Mouse (Mus musculus) lung, postnatal 10 days (tissue): Measurements from ENCODE around the gene Lifr.

Experiments used
- DNase-seq: peaks from one replicate; pipeline ENCODE4 v3.0.0; 2021

The Lifr gene

GRCm38 (mm10) chr15:7206110-7206509, 115.7 kb downstream of the Lifr start:
- no peak for DNase-seq

DNA sequence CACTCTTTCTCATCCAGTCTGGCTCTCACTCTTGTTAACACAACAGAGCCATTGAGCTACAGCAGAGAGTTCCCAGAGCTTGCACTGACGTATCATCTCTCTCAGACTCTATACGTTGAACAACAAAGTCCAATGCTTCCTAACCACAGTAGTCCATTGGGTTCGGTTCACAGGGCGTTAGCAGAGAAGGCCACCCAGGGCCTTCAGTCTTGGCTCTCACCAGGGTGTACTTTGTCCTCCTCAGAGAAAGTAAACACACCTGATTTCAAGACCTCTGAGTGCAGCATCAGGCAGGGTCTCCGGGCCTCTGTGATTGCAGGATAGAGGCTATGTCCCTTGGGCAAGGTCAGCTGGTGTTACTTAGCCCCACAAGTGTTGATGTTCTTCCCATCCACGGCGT, 116.9 kb downstream of the Lifr start:
- no peak for DNase-seq

- DNase-seq = no peak
Measured at GRCm38 (mm10) chr15:7208180-7208579, 117.8 kb downstream of the Lifr start.

- peak; percentile 80 for DNase-seq
Measured at GRCm38 (mm10) chr15:7213683-7214082, 123.3 kb downstream of the Lifr start.

GRCm38 (mm10) chr15:7215845-7216244, 125.4 kb downstream of the Lifr start:
- no peak for DNase-seq

- no peak for DNase-seq
Measured at GRCm38 (mm10) chr15:7216581-7217272, 126.3 kb downstream of the Lifr start.

DNA sequence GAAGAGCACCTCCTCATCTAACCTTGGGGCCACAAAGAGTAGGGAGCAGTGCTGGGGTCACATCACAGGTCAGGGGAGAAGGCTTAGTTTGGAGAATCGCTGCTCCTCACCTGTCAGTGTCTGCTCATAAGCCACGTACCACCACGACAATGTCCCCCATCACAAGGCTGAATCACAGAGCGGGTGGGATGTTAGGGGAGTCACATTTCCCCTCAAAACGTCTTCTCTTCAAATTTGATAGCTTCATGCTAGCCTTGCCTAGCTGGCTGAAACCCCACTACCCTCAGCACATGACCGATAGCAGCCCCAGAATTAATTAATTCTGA, 126.8 kb downstream of the Lifr start:
- no peak for DNase-seq

DNA sequence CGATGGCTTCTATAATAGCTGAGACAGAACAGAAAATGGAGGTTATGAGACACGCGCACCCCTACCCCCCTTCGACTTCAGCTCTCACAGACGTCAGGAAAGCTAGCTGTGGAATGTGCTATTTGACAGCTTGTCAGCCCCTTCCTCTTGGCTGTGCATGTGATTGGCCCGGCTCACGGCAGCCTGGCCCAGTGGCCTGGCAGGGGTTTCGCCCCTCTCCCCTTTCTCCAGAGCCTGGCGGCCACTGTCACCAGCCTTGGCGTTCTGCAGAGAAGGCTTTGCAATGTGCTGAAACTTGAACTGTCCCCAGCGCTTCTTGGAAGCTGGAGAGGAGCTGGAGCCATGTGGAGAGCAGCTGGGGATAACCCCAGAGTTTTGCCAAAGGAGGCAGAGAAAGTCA, 132.4 kb downstream of the Lifr start:
- DNase-seq = peak; percentile 82

DNA sequence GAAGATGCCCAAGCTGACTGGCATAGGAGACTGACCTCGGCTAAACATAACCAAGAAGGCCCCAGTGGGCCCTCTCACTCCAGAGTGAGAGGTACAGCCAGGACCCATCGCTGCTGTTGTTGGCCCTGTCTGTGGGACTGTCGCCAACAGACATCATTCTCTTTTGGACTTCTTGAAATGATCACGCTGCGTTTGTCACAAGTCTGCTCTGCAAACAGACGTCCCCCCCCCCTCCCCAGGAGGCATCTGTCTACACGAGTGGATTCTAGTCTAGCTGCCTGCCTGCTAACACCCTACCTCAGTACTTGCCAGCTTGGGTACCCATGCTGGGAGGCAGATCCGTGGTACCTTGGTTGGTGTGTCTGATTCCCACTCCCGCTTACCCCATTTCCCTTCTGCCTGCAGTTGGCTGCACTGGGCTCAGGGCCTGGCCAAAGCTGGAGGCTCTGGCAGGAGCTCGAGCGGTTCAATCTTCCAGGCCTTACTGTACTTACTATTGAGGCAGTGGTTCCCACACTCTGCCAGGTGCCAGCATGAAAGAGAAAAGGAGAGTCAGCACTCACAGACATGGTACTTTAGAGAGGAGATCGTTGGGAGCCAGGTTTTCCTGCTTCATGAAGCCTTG, 133.8 kb downstream of the Lifr start:
- DNase-seq = peak; percentile 54

DNA sequence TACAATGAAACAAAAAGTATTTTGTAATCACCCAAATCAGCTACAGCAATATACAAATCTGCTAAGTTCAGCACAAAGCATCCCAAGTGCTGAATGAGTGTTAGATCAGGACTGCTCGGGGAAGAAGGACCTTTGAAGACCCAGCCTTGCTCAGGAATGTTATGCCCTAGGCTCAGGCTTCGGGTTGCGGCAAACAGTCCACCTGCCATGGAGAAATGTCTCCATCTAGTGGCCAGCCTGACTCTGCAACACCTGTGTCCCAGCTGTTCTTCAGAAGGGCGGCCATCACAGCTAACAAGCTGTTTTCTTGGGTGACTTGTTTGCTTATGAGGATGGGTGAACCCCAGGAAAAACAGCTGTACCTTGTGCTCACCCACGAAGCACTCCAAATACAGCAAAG, 135.8 kb downstream of the Lifr start:
- DNase-seq = peak; percentile 88

DNA sequence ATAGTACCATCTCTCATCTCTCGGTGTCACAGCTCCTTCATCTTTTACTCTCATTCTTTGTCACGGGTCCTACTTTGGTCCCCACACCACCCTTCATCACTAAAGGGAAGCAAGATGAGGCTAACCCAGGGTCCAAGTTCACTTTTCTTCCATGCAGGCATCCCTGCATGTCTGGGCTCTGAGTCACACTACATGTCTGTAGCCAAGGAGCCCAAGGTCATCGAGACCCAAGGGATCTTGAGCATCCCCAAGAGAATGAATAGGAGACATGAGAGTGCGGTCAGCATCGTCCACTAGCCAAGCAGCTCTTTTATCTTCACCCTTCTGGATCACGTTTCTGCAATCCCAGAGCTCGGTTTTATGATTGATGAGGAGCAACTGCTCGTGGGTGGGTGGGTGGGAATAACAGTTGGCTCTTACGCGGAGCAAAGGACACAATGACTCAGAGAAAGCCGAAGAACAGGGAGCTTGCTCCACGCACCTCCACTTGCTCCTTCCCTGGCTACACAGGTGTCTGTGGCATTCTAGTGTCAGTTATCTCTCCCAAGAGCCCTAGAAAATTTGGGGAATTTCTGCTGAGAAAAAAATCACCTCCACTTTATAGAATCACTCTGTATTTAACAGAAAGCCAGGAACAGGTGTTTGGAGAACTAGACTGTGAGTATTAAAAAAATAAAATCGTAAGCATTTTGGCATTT, 143.1 kb downstream of the Lifr start:
- DNase-seq = no peak

- DNase-seq = no peak
Measured at GRCm38 (mm10) chr15:7239904-7240303, 149.5 kb downstream of the Lifr start.

- DNase-seq = no peak
Measured at GRCm38 (mm10) chr15:7240950-7241349, 150.5 kb downstream of the Lifr start.

GRCm38 (mm10) chr15:7242161-7242850, 151.9 kb downstream of the Lifr start:
- DNase-seq = no peak
